Mouse (Mus musculus) heart, embryonic 11.5 days (tissue): Measurements from ENCODE around the gene Gm20388. TPM values are rescaled to one million over a fixed set of nuclear protein-coding genes. Genes with fewer than 3 reads are reported as not detected.

Experiments used
- ATAC-seq: fragments of 200-750 bp; cut with Nextera tagmentation; replicated peaks from 2 replicates; pipeline ENCODE4 v1.8.0; 2017; ENCODE audit warnings: moderate library complexity; ENCODE audit not compliant: insufficient number of reproducible peaks, low FRiP score, low TSS enrichment
- H3K27ac ChIP-seq: fragments of 300-500 bp; sonication (generic); 2 replicates; pipeline ENCODE4 v1.5.1; 2014; ENCODE audit warnings: mild to moderate bottlenecking, low read depth, low read length
- H3K27me3 ChIP-seq: fragments of 300-500 bp; sonication (generic); 2 replicates; pipeline ENCODE4 v1.6.1; 2014; ENCODE audit warnings: mild to moderate bottlenecking, low read length, mixed read lengths; ENCODE audit not compliant: control insufficient read depth, insufficient read depth
- H3K36me3 ChIP-seq: fragments of 300-500 bp; sonication (generic); 2 replicates; pipeline ENCODE4 v1.6.1; 2014; ENCODE audit warnings: mild to moderate bottlenecking, low read length, moderate library complexity, mixed read lengths; ENCODE audit not compliant: control insufficient read depth, insufficient read depth
- H3K4me1 ChIP-seq: fragments of 300-500 bp; sonication (generic); 2 replicates; pipeline ENCODE4 v1.6.1; 2014; ENCODE audit warnings: low read length; ENCODE audit not compliant: control insufficient read depth, insufficient read depth
- H3K4me2 ChIP-seq: fragments of 300-500 bp; sonication (generic); 2 replicates; pipeline ENCODE4 v1.6.1; 2014; ENCODE audit warnings: mild to moderate bottlenecking, moderate library complexity
- H3K4me3 ChIP-seq: fragments of 300-500 bp; sonication (generic); 2 replicates; pipeline ENCODE4 v1.5.1; 2014; ENCODE audit warnings: low read depth, low read length
- H3K9ac ChIP-seq: fragments of 300-500 bp; sonication (generic); 2 replicates; pipeline ENCODE4 v1.6.1; 2014; ENCODE audit warnings: mild to moderate bottlenecking, low read depth, low read length, moderate library complexity
- H3K9me3 ChIP-seq: fragments of 300-500 bp; sonication (generic); replicated peaks from 2 replicates; pipeline ENCODE4 v1.6.1; 2016; ENCODE audit warnings: low read length; ENCODE audit not compliant: control insufficient read depth
- WGBS: fragments of 180-500 bp; shearing (Covaris S2); extraction: QIAGEN DNeasy Blood & Tissue Kit; methylation state at CpG from one replicate; pipeline ENCODE4 v1.1.7; 2014; ENCODE audit not compliant: insufficient replicate concordance; 5-methylcytosine and 5-hydroxymethylcytosine counted together
- polyA plus RNA-seq: library from polyadenylated mRNA; unstranded; fragments of >200 nt; fragmentation: Nextera tagmentation; extraction: Ambion mirVana; gene quantifications from 2 replicates; pipeline ENCODE4 v1.2.1, GENCODE M21; 2014

Gene Gm20388
- polyA plus RNA-seq, 1 experiment from 2014 or later: 6.4 TPM

DNA sequence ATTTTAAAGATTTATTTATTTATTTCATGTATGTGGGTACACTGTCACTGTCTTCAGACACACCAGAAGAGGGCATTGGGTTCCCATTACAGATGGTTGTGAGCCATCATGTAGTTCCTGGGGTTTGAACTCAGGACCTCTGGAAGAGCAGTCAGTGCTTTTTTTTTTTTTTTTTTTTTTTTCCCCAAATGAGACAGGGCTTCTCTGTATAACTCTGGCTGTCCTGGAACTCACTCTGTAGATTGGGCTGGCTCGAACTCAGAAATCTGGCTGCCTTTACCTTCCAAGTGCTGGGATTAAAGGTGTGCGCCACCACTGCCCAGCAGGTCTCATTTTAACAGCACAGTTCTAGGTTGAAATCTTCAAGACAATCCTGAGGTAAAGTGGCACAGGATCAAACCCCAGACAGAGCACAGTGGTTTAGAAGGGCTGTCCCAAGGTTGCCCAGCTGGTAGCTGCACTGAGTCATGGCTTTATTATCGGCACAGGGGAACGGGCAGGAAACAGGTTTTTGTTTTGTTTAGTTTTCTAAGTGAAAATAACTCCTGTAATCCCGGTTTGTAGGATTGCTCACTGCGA is 2038.7 kb downstream of the Gm20388 start, which contains the start of gene Banp:
Gene Banp (plus strand): TSS at position 529 of the 579 bp plus-strand sequence.
- 62% methylated on average over 6 of the region's 6 CpGs for WGBS
- Histone ChIP-seq H3K36me3 (0 out of 2 replicates have a peak, but pooled peaks cover 3% of the 10 kb centered on the region), H3K9me3 (no peaks in the 10 kb centered on the region), H3K9ac (peak within 1 kb of the TSS; percentile 92), H3K4me3 (peak within 1 kb of the TSS; percentile 74), H3K4me2 (peak within 1 kb of the TSS; percentile 95), H3K27ac (peak within 1 kb of the TSS; percentile 97), H3K27me3 (no peaks in the 10 kb centered on the region), H3K4me1 (peaks cover 25% of the 10 kb centered on the region)
- ATAC-seq: no peak

DNA sequence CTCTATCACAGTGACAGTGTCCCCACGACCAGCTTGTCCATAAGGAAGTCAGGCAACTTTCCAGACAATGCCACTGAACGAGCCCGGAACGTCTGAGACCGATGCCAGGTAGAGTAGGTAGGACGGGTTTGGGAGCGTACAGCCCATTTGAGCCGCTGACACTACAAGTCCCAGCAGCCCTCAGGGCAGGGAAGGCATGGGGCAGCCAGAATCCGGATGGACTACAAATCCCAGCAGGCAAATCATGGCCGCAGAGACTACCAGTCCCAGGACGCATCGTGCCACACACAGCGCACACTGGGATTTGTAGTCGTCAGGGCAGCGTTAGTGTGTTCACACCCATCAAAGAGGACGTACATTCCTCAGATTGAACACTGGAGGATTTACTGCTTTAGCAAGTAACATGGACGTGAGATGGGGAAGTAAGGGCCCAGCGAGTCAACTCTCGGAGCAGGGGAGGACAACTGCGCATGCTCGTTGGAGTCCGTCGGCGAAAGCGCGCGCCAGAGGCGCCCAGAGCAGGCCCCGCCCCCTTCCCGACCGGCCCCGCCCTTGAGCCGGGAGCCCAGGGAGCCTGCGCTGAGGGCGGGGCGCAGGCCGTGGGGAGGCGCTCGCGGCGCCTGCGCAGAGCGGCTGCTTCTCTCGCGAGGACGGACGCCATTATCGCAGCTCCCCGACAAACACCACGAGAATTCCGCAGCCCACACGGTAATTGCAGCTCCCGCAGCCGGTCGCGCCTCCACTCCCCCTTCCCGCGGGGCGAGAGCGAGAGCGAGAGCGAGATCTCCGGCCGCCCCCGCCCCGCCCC is 2039.5 kb downstream of the Gm20388 start:
- peak overlapping the region; percentile 97 for H3K27ac ChIP-seq
- under 1% methylated on average over 59 of the region's 66 CpGs for WGBS
- peak; percentile 92 for ATAC-seq
- 0 out of 2 replicates have a peak, but pooled peaks cover 3% of the 10 kb centered on the region for H3K36me3 ChIP-seq
- peaks cover 28% of the 10 kb centered on the region for H3K4me1 ChIP-seq
- peak overlapping the region; percentile 74 for H3K4me3 ChIP-seq
- H3K27me3 ChIP-seq: no peaks in the 10 kb centered on the region
- H3K9me3 ChIP-seq: no peaks in the 10 kb centered on the region
- H3K9ac ChIP-seq: peak overlapping the region; percentile 92
- H3K4me2 ChIP-seq: peak overlapping the region; percentile 95

DNA sequence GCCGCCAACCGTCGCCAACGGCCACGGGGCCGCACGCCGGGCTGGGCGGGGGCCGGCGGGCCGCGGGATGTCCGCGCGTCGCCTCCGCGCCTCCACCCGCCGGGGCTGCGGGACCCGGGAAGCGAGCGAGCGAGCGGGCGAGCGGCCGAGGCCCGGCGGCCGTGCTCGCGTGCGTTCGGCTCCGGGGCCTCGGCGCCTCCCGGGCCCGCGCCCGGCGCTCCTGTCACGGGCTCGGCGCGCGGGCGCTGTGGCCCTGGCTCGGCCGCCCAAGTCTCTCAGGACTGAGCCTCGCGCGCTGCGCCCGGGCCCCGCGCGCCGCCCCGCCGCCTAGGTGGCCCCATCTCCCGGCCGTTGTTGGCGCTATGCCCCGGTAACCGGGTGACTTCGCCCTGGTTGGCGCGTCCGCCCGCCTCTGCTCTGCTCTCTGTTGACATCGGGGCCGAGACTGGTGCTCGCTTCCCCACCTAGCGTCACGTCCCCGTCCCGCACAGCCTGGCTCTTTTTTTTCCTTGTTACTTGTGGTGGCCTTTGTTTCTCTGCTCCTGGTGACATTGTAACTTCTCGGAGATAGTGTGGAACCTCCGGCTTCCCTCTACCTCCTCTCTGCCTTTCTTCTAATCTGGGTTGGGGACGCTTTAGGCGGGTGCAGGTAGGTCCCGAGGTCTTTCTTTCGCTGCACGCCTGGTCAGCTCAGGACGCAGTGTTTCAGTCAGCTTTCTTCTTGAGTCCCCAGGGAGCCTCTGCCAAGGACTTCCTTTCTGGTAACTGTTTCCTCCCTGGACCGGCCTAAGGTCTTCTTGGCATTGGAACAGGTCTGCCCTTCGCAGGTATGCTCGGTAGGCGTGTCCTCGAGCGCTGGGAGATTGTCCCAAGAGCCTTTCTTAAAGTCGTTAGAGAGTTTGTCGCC is 2040.4 kb downstream of the Gm20388 start:
- under 1% methylated on average over 76 of the region's 97 CpGs for WGBS
- peak; percentile 3; the same call in 1 of the 2 replicates for ATAC-seq
- peaks cover 36% of the 10 kb centered on the region for H3K4me1 ChIP-seq

DNA sequence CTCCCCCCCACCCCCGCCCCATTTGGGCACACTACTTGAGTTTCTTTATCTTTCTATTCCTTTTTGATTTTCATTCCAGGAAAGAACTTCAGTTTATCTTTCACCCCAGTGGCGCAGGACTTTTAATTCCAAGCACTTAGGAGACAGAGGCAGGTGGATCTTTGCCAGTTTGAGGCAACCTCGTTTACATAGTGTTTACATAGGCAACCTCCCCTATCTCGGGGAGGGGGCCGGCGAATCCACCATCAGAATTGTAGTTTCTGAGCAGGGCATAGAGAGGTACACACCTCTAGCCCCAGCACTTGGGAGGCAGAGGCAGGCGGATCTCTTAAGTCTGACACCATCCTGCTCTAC is 2041.0 kb downstream of the Gm20388 start:
- Histone ChIP-seq H3K27ac (no peak overlapping the region), H3K4me2 (peak overlapping the region; percentile 95), H3K4me1 (peaks cover 42% of the 10 kb centered on the region), H3K36me3 (0 out of 2 replicates have a peak, but pooled peaks cover 3% of the 10 kb centered on the region), H3K9me3 (no peaks in the 10 kb centered on the region), H3K4me3 (peak overlapping the region; percentile 74), H3K27me3 (no peaks in the 10 kb centered on the region), H3K9ac (peak overlapping the region; percentile 92; the same call in 1 of the 2 replicates)
- WGBS: 26% methylated on average over 7 of the region's 7 CpGs
- ATAC-seq: no peak

More for the DNA sequence above, 2040.4 kb downstream of the Gm20388 start:
- peak overlapping the region; percentile 74 for H3K4me3 ChIP-seq
- H3K36me3 ChIP-seq: 0 out of 2 replicates have a peak, but pooled peaks cover 3% of the 10 kb centered on the region
- H3K27ac ChIP-seq: peak overlapping the region; percentile 97
- no peaks in the 10 kb centered on the region for H3K9me3 ChIP-seq
- H3K9ac ChIP-seq: peak overlapping the region; percentile 92
- peak overlapping the region; percentile 95 for H3K4me2 ChIP-seq
- H3K27me3 ChIP-seq: no peaks in the 10 kb centered on the region

DNA sequence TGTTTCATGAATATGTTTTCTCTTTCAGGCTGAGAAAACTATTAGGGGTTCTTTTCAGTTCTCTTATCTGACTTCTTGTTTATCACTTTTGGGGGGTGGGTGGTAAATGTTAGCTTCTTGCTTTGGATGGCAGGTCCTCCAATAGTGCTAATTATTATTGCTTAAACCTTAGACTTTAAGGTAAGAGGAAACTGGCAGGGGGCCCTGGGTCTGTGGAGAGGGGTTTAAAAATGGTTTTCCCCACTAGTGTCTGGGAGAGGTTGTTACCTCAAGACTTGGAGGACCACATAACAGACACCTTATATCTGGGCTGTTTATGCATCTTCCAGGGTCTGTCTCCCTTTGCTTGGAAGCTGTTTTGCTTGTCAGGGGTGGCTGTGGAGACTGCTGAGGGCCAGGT is 2041.5 kb downstream of the Gm20388 start:
- Histone ChIP-seq H3K27me3 (no peaks in the 10 kb centered on the region), H3K9ac (peak overlapping the region; percentile 6; the same call in 1 of the 2 replicates), H3K36me3 (0 out of 2 replicates have a peak, but pooled peaks cover 3% of the 10 kb centered on the region), H3K4me3 (peak overlapping the region; percentile 74; the same call in 1 of the 2 replicates), H3K9me3 (no peaks in the 10 kb centered on the region), H3K27ac (no peak overlapping the region), H3K4me2 (peak overlapping the region; percentile 95), H3K4me1 (peaks cover 45% of the 10 kb centered on the region)
- no peak for ATAC-seq

DNA sequence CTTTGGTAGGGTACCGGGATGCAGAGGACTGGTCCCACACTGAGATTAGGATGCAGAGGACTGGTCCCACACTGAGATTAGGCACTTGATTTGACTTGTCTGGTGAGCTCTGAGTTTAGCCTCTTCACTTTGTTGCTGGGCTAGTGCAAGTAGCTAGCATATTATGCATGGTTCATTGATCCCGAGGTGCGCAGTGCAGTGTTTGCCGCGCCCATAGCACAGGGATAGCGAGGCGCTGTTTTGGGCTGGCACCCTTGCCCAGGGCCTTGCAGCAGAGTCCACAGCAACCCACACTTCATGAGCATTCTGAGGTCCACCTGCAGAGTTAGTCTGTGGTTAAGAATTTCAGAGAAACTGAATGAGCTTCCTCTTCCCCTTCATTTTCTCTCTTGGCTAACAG is 2042.2 kb downstream of the Gm20388 start:
- Histone ChIP-seq H3K9ac (no peak overlapping the region), H3K9me3 (no peaks in the 10 kb centered on the region), H3K4me2 (no peak overlapping the region), H3K4me1 (peaks cover 45% of the 10 kb centered on the region), H3K4me3 (no peak overlapping the region), H3K36me3 (0 out of 2 replicates have a peak, but pooled peaks cover 3% of the 10 kb centered on the region), H3K27ac (no peak overlapping the region), H3K27me3 (no peaks in the 10 kb centered on the region)
- WGBS: 91% methylated on average over 7 of the region's 7 CpGs
- no peak for ATAC-seq

DNA sequence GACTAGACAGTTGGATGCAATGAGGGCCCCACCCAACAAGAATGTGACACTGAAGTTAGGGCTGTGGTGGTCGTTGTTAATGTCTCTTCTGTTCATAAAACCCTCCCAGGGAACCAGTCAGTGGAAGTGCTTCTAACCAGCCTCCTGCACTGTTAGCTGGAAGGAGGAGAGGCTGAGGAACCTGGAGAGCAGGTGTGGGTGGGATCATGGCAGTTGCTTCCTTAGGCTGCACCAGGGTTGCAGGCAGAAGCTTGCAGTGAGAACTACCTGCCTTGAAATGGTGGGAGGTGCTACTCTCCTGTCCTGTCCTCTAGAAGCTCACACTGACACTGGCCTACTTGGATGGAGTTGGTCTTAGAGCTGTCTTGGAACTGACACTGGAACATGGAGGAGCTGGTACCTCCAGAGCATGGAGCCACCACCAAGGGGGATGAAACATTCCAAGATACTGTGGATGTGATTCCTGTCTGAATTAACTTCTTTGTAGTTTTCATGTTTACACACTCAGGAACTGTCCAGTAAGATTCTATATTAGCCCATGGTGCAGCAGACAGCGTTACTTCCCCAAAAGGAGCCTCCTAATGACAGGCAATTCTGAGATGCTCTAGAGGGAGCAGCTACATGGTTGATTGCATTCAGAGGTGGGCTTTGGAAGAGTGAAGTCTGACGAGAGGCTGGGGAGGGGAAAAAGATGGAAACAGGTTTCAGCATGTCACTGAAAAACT is 2043.3 kb downstream of the Gm20388 start:
- no peak overlapping the region for H3K4me2 ChIP-seq
- WGBS: 83% methylated on average over 3 of the region's 3 CpGs
- H3K27ac ChIP-seq: no peak overlapping the region

More for the DNA sequence above, 2043.3 kb downstream of the Gm20388 start:
- no peak overlapping the region for H3K4me3 ChIP-seq
- 0 out of 2 replicates have a peak, but pooled peaks cover 3% of the 10 kb centered on the region for H3K36me3 ChIP-seq
- no peak for ATAC-seq
- no peak overlapping the region for H3K9ac ChIP-seq
- H3K4me1 ChIP-seq: peaks cover 35% of the 10 kb centered on the region
- no peaks in the 10 kb centered on the region for H3K9me3 ChIP-seq
- H3K27me3 ChIP-seq: no peaks in the 10 kb centered on the region
